Mouse (Mus musculus) liver, adult 2 months (tissue): Measurements from ENCODE around the gene Pigg.

Source experiments
- CTCF ChIP-seq: fragments of 200-500 bp; IDR thresholded peaks from 2 replicates; pipeline ENCODE4 v1.5.1; 2011; ENCODE audit warnings: low read depth, low read length, control low read depth
- POLR2A ChIP-seq: fragments of 200-500 bp; IDR thresholded peaks from 2 replicates; pipeline ENCODE4 v1.6.1; 2011; ENCODE audit warnings: low read length, control low read depth; ENCODE audit not compliant: insufficient read depth; ENCODE audit errors: extremely low read depth

DNA sequence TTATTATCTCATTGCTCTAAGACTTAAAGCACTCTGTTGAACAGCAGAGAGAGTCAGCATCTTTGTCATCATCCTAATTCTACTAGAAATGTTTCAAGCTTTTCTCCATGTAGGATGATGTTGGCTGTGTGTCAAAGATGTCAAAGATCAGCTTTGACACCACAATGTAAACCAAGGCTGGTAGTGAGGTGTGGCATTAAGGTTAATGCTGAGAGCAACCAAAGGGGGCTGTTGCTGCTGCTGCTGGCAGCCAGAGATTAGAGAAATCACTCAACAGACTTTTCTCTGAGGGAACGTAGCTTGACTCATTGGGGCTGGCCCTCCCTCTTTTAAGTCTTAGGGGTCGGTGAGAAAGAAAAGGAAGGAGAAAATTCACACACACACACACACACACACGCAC lies 10.8 kb upstream of the Pigg start:
- TF ChIP-seq CTCF (no peak), POLR2A (no peak)
